Mouse (Mus musculus) brain, embryonic 18.5 days (tissue): ENCODE results near the gene Lrrc30.
A peak's percentile ranks its signal among the peaks of the same experiment; 100 is the strongest.

Experiments used
- DNase-seq: peaks from one replicate; pipeline ENCODE4 v3.0.0-alpha.2; 2012; ENCODE audit warnings: low read depth, low spot score

The Lrrc30 gene

DNA sequence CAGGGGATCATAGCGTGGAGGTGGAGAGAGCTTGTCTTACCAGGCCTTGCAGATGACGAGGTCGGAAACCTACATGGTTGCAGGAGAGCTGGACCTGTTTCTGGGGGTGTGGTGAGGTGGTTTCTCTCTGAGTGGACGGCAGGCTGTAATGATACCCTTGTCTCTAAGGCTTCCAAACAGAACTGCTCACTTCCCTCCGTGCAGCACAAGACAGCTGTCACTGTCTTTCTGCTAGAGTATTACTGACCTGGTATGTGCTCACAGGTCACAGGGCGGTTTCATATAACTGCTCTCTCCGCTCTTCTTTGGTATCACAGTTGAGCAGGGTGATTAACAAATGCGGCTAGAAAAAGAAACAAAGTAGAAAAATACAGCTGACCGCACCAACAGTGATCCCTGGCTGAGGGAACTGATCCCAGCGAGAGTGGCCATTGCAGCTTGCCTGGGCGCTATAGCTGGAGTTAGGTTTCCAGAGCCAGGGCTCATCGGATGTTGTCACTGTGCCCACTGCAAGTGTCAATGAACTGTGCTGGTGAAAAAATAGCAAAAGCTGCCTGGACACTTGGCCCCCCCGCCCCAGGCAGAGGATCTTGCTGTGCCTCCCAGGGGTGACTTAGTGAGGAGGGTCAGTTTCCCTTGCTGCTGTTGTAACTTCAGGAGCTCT lies at the start of gene Lrrc30:
Gene Lrrc30, minus strand, starts transcription at position 48 of the 664 bp plus-strand sequence.
- no peak for DNase-seq

DNA sequence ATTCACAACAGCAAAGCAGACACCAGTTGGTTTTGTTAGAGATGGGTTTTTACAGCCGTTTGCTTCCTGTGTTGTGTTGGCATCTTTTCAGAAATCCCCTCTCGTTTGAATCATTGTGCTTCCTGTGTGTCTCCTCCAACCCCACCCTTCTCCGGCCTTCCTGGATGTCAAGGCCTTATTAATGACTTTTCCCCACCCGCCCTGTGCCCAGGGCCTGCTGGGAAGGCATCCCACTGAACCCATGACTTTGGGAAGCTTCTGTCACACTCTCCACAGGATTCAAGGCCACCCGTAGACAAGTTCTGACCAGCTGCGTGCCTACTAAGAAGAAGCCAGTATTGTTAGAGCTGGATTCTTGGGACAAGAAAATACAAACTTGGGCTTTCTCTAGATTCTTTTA lies 48.6 kb upstream of the Lrrc30 start:
- DNase-seq: no peak

DNA sequence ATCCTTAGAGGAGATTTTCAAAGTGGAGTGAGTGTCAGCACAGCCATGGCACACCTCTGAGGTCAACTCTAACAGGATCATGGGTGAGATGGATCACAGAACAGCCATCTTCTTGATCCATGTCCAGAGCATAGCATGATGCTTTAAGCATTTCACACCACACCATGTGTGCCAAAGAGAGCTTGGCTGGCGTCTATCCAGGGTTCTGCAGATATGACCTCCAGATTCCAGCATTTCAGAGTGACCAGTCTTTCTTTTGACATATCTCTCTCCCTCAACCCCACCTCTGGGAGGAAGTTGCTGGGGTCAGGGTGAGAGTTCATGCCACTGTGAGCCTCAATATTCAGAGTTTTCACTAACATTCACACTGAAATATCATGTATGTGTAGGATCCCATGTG lies 46.1 kb upstream of the Lrrc30 start:
- no peak for DNase-seq

DNA sequence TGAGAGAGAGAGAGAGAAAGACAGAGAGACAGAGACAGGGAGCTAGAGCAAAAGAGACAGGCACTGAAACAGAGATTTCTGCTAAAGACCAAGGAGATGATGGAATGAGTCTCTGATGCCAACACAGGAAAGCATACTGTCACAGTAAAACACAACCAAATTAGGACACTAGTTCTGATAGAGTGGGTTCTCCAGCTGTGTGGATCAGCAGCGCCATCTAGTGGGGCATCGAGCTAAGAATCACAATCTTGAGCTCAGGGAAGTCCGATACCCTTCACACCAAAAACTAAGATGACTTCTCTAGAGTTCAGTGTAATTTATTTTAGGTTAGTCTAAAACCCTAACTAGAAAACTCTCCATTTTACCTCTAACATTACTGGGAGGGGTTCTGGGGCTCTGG lies 35.5 kb upstream of the Lrrc30 start:
- DNase-seq: peak; percentile 60

DNA sequence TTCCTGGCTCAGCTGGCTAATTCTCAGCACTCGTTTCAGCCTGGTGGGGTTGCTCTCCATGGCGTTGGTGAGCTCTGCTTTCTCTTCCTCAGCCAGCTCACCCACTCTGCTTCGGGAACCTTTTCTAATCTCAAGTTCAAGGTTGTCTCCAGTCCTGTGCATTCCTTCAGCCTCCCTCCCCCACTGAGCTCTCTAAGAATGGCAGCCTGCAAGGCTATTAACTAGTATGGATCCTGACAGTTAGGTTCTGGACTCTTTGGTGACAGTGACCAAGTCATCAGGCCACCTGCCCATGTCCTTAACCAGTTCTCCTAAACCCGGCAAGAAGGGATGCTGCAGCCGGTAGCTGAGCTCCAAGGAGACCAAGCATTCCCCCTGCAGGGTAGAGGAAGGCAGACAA lies 34.5 kb upstream of the Lrrc30 start:
- no peak for DNase-seq

DNA sequence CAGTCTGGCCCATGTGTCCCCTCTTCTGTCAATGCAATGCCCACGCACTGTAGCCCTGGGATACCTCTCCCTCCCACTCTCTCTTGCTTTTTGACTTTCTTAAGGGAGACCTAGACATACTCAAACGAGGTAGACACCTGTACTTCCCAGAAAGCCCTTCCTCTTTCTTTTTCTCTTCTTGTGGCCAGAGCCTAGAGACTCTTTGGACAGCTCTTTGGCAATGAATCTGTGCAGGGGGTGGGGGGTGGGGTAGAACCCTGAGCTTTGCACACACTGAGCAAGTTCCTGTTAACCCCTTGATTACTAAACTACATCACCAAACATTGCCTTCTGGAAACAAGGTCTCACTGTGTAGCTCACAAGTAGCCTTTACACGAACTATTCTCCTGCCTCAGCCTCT lies 31.8 kb upstream of the Lrrc30 start:
- DNase-seq: no peak

DNA sequence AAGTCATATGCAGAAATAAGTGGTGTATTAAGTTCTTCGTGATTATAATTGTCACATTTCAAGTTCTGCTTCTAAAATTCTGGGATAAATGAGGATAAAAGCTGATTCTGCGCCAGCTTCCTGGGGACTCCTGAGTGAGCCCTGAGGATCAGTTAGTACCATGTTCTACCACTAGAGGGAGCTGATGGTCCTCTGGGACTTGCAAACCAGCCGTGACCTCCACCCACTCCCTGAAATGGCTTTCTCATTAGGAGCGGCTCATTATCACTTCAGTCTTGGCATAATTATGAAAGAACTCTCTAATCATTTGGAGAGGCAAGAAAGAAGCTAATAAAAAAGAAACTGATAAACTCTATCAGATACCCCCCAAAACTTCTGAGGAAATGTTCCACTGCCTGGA lies 19.0 kb upstream of the Lrrc30 start:
- DNase-seq: no peak

DNA sequence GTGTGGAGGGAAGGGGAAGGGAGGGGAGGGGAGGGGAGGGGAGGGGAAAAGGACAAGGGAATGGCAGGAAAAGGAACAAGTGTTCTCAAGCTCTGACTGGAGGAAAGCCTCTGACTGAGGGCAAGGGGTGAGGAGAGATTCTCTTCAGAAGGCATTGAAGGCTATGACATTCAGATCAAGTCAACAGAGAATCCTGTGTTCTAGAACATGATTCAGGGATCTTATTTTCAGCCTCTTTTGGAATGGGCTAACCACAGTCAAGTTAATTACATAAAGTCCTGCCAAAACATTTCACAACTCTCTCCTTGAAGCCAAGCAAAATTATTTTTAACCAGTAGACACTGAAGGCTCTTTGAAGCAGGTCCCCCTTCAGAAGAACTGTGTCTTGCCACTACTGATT lies 9.1 kb upstream of the Lrrc30 start:
- no peak for DNase-seq

DNA sequence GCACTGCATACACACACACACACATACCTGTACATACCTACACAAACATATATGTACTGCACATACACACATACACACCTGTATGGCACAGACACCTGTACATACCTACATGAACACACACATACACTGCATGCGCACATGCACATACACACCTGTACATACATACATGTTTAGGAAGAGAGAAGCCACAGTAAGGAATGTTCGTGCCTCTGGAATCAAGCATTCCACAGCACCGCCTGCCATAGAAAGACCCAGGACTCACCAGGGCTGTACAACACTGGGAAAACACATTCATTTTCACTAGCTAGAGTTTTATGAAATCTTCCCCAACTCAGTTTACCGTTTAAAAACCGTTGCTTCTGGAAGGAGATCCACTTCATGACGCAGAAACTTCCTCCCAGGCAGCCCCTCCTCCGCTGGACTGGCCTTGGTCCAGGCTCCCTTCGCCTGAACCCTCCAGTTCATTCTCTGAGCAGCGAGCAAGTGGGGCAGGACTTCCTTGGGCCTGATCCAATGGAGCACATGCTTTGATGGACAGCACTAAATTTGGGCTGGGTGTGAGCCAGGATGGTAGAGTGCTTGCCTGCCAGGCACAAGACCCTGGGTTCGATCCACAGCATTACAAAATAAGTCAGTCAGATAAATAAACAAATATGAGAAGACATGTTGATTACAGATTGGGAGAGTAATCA lies 5.7 kb upstream of the Lrrc30 start:
- DNase-seq: no peak

DNA sequence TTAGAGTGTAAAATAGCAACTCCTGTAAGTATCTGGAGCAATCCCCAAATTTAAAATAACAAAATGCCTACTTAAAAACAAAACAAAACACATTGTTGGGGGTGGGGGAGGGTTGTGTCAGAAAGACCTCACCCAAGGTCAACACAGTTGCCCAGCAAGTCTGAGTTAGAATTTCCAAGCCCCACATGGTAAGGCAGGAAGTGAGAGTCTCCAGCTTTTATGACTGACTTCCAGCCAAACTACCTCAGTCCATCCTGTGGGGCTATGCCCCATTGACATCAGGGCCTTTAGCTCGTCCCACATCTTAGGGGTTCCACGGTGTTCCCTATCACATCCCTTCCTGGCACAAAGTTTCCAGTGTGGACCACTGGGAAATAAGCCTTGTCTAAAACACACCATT lies 4.4 kb upstream of the Lrrc30 start:
- no peak for DNase-seq

DNA sequence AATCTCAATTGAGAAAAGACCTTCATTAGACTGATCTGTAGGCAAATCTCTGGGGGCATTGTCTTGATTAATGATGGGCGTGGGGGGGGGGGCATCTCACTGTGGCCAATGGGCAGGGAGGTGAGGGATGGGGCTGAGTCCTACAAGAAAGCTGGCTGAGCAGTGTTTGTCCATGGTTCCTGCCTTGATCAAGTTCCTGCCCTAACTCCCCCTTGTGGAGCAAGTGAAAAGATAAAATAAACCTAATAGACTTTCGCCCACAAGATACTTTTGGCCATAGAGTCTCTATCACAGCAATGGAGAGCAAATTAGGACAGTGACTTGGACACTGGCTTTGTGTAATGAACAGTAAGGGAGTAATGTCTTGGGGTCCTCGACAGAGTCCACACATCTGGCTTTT lies 3.8 kb upstream of the Lrrc30 start:
- DNase-seq: no peak

DNA sequence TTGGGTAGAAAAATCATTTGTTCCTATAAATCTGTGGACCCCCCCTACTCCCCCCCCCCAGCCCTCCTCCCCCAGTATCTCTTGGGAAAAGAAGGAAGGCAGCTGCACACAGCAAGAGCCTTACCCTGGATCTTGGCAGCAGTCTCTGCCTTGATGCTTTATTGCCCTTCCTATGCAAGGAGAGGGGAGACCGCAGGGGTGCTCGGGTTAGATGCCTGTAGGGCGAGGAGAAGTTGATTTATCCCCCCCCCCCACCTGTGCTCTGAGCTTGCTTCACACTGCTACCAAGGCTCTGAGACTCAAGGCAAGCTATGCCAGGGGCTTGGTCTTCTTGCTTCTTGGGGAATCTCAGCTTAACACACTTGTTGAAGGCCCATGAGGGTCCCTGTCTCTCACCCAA lies 2.8 kb downstream of the Lrrc30 start:
- DNase-seq: no peak

DNA sequence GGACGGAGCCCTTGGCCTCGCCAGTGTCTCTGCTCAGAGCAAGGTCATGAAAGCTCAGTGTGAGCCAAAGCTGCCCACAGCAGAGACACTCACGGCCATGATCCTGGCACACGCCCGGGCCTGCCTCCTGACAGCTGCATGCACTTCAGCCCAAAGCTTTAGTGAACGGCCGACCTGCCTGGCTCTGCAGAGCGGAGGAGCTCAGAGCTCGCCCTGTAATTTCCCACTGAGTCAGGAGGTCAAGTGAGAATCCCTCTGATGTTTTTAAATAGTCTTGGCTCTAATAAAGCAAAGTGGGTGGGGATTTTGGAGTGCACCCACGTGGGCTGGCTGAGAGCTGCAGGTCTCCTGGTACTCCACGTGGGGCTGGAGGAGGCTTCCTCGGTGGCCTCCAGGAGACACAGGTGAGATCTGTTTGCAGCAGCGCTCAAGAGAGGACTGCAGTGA lies 3.3 kb downstream of the Lrrc30 start:
- DNase-seq: no peak

DNA sequence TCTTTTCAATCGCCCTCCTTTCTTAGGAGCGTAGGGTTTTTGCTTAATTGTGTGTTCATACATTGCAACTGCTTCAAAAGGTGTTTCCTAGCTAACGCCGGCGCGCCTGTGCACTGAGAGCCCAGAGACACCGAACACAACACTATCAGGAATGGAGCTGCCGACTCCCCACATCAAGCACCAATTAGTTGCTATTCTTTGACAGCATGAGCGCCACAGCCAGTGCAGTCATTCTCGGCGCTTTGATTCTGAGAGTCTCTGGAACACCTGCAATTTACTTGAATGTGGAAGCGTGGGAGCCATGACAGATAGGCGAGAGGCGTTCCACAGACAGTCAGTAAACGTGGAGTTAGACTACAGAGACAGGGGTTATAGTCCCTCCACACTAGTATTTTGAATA lies 4.0 kb downstream of the Lrrc30 start:
- DNase-seq: no peak

DNA sequence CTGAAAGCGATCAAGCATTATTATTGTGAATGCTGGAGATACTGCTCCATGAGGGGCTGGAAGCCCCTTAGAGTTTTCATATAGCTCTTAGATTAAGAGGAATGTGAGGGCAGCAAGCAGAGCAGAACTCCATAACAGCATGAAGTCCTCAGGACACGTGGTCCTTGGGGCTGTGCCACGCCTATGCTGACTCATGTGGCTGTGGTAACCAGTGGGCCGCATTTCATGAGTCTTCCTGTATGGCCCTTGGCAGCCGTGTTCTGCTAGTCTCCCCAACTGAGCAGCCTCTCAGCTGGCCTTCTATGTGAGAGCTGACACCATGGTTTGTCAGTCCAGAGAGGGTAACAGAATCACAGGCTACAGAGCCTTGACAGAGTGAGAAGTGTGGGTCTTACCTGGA lies 7.1 kb downstream of the Lrrc30 start:
- no peak for DNase-seq

DNA sequence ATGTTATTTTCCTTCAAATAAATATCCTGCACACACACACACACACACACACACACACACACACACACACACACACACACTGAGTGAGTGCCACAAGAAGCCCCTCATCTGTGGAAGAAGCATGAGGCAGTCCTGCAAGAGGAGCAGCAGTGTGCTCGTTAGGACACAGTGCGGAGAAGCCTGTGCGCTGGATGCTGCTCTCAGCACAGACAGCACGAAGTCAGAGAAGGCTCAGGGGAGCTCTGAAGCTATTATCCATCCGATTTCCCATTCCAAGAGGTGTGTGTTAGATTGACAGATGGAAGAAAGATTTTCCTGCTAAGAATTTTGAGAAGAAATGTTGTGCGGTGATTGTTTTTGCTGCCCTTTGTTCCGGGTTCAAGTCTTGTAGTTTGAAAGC lies 13.5 kb downstream of the Lrrc30 start:
- no peak for DNase-seq

DNA sequence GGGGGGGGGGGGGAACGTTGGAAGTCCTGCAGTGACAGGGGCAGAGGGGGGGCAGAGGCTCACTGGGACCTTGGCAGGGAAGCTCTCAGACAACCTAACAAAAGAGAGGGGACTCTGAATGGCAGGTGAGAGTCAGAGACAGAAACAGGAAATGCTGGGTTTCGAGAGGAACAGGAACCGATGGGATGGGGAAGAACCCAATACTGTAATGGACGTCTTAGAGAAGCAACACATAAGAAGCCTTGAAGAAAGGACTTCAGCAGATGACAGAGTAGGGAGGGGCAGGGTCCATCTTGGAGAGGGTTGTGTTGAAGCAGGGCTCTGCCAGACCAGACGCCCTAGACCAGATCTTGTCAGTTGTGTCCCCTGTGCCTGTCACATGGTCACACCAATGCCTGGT lies 18.1 kb downstream of the Lrrc30 start:
- DNase-seq: no peak

DNA sequence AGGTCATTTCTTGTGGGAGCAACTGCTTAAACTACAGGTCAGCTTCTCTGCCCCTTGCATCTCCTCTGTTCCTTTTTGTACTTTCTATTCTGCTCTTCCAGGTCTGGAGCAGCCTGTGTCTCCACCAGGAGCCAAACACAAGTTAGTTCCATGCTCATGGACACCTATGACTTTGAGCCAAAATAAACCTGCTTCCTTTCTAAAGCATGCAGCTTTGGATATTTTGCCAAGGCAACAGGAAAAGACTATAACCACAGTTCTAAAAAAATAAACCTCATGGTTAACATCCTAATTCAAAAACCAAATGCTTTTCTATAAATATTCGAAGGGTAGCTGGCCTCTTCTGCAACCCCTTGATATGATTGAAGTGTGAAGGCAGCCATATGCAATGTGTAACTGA lies 19.9 kb downstream of the Lrrc30 start:
- DNase-seq: no peak

DNA sequence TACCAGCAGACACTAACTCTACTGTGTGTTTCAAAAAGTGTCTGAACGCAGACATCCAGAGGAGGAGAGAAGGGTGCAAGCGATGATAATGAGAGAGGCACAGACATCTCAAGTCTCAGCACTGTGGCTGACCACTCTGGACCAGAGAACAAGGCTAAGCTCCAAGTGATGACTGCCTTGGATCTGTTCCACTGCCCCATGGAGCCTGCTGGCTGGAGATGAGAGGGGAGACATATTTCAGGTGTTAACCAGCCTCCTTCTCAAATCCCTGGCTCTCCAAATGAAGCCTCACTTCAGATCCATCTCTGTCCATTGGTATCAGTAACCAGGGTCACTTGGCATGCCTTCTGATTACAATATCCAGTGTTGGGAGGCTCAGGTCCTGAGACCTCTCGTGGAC lies 20.4 kb downstream of the Lrrc30 start:
- no peak for DNase-seq

DNA sequence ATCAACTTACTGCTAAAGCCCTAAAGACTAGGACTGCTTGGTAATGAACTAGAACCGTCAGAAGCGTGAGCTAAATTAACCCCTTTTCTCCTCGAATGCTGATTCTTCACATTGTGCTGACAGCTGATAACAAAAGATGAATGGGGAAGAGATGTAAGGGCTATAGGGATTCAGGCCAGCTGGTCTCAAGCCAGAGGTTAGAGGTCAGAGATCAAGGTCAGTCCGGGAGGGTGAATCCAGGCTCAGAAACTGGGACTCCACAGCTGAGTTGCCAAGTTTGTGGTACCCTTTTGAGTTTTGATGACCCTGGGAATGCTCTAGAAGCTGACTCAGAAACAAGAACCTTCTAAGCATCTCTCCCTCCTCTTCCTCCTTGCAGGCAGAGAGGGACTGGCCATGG lies 28.1 kb downstream of the Lrrc30 start:
- no peak for DNase-seq

DNA sequence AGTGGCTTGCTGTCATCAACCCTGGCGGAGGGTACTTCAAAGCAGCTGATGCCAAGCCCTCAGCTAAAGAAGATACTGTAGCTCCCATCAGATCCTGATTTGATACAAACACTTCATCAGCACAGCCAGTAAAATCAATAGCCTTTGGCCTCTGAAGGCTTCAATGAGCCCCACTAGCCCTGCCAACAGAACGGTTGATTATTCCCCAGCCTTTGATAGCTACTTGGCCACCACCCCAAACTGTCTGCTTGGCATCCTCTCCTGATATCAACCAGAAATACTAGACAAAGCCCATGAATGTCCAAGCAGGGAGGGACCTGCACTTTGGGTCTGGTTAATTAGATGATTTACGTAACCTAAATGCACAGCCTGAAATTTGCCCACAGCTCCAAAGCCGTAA lies 30.0 kb downstream of the Lrrc30 start:
- DNase-seq: no peak

DNA sequence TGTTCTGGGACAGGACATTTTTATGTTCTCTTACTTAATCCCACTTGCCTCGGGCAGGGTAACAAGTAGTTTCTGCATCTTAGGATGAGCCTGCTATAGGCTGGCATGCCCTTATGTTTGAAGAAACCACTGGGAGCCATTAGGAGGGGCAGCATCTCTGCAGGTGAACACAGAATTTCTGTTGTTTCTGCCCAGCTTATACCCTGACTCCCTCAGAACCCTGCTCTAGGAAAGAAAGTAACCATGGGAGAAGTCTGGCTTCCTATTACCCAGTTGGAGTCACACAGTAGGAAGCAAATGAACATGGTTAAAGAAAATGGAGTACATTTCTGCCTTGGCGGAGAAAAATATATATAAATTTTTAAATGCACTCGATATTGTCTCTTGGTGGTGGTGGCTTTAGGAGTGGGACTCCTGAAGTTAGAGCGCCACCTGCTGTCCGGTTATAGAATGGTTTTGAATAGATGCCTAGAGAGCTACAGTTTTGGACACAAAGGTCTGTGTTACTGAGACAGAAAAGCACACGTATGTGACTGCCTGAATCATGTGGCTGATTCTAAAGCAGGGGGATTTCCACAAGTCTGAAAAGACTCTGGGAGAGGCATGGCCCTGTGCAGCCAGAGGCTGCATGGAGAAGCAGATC lies 47.5 kb downstream of the Lrrc30 start:
- peak; percentile 60 for DNase-seq

DNA sequence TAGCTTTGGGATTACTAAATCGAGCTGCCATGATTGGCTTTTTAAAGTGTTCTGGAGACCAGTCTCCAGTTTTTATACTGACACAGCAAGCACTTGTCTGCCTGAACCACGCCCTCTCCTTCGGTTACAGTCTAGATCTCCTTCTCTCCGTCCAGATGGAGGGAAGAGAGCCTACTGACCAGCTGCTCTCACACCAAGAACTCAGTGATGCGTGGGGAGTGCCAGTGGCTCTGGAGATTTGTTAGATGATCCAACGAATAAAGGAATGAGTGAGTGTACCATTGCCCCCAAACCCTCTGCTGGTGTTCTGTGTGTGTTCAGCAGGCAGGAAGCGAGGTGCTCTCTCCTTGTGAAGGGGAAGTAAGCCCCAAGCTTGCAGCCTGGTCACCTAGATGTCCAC lies 48.0 kb downstream of the Lrrc30 start:
- DNase-seq: no peak
